Mouse (Mus musculus): ENCODE measurements at regions not wholly inside any gene's neighbourhood (a gene's known extent, or its start where the extent isn't known, plus 50 kb on each side); places are given as distances from the start of the nearest gene placed in this dataset.

DNA sequence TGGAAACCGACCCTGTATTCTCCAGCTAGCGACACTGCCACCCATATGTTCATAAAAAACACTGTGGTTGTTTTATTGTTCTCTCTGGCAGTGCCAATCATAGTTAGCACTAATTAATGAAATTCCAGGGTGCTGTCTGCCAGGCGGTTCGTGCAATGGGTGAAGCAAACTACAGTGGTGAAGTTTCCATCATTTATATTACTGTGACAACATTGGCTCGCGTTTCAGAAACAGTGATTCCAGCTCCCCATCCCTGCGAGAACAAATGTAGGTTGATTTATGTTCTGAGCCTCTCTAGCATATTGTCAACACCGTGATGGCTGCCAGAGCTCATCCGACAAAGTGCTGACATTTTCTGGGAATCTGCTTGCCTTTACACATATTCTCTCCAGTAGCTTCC, 480.7 kb upstream of the Igfbp7 start:
- Histone ChIP-seq H3K9ac (no peak overlapping the region), H3K27ac (replicated peaks) (no peak overlapping the region), H3K4me2 (no peak overlapping the region), H3K27me3 (no peaks in the 10 kb centered on the region), H3K4me3 (no peak overlapping the region), H3K4me1 (replicated peaks) (no peaks in the 10 kb centered on the region), H3K9me3 (no peaks in the 10 kb centered on the region), H3K36me3 (no peaks in the 10 kb centered on the region)
- ATAC-seq (ENCODE audit: low read depth) = 0 out of 2 replicates have a peak, but pooled peaks have one; percentile 27
- 45% methylated on average over 9 of the region's 9 CpGs for WGBS

DNA sequence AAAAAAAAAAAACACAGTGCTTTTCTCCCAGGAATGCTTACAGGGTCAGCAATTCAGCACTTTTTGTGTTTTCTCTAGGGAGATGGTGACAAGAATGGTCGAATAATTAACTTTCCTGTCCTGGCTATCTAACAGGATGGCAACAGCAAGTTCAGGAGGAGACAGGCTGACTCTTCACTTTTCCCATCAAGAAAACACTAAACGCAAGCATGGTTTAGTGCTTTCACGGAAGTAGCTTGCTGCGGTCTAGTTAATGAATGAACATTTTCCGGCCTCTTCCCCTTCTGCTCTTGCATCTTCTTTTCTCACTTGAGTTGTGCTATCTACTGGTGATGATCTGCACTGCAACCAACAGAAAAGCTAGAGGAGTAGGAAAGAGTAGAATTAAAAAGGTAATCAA, 463.6 kb upstream of the Igfbp7 start:
- no peak for ATAC-seq (ENCODE audit: low read depth)
- no peaks in the 10 kb centered on the region for H3K9me3 ChIP-seq
- H3K4me3 ChIP-seq = no peak overlapping the region
- WGBS = 82% methylated on average over 5 of the region's 5 CpGs
- H3K9ac ChIP-seq = no peak overlapping the region
- H3K36me3 ChIP-seq = no peaks in the 10 kb centered on the region
- H3K4me1 ChIP-seq (replicated peaks) = no peaks in the 10 kb centered on the region
- no peak overlapping the region for H3K4me2 ChIP-seq
- no peak overlapping the region for H3K27ac ChIP-seq (replicated peaks)
- H3K27me3 ChIP-seq = no peaks in the 10 kb centered on the region

DNA sequence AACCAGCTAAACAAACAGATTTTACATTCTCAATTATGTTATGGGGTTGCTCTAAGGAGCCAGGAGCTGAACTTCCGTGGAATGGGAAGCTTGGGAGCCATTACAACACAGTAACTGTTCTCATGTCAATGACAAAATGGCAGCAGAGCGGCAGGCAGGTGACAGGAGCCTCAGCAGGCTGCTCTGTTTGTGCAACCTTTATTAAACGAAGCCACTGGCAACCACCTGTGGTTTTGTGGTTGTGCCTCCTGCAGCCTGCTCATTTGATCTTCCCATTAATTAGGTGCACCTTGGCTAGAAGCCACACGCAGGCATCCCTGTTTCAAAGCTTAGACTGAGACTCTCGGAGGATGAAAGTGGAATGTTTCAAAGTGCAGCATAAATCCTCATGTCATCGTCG, 457.5 kb upstream of the Igfbp7 start:
- H3K4me3 ChIP-seq = no peak overlapping the region
- 47% methylated on average over 7 of the region's 7 CpGs for WGBS
- H3K9me3 ChIP-seq = no peaks in the 10 kb centered on the region
- peak; percentile 74 for ATAC-seq (ENCODE audit: low read depth)
- peaks cover 4% of the 10 kb centered on the region; the same call in 1 of the 2 replicates for H3K4me1 ChIP-seq (replicated peaks)
- no peak overlapping the region for H3K27ac ChIP-seq (replicated peaks)
- H3K4me2 ChIP-seq = no peak overlapping the region
- no peaks in the 10 kb centered on the region for H3K27me3 ChIP-seq
- no peaks in the 10 kb centered on the region for H3K36me3 ChIP-seq
- H3K9ac ChIP-seq = no peak overlapping the region

DNA sequence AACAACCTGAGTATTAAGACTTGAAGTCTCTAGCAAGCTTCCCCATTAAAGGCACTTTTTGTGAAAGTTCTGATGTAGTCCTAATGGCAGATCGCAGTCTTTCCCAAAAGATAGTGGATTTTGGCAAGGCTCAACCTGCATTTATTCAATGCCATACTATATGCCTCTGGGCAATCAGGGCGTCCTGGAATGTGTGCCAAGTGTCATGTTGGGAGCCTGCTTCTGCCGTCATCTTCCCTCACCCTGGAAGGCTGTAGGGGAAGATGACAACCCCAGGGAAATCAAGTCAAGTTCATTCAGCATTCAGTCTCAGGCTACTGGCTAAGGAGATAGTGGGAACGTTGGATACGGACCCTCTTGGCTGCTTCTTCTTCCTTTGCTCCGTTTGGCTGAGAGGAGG, 447.4 kb upstream of the Igfbp7 start:
- no peaks in the 10 kb centered on the region for H3K27me3 ChIP-seq
- WGBS = 83% methylated on average over 6 of the region's 6 CpGs
- no peaks in the 10 kb centered on the region for H3K4me1 ChIP-seq (replicated peaks)
- no peak overlapping the region for H3K4me3 ChIP-seq
- no peak overlapping the region for H3K9ac ChIP-seq
- no peak for ATAC-seq (ENCODE audit: low read depth)
- no peaks in the 10 kb centered on the region for H3K36me3 ChIP-seq
- H3K4me2 ChIP-seq = no peak overlapping the region
- no peak overlapping the region for H3K27ac ChIP-seq (replicated peaks)
- no peaks in the 10 kb centered on the region for H3K9me3 ChIP-seq

DNA sequence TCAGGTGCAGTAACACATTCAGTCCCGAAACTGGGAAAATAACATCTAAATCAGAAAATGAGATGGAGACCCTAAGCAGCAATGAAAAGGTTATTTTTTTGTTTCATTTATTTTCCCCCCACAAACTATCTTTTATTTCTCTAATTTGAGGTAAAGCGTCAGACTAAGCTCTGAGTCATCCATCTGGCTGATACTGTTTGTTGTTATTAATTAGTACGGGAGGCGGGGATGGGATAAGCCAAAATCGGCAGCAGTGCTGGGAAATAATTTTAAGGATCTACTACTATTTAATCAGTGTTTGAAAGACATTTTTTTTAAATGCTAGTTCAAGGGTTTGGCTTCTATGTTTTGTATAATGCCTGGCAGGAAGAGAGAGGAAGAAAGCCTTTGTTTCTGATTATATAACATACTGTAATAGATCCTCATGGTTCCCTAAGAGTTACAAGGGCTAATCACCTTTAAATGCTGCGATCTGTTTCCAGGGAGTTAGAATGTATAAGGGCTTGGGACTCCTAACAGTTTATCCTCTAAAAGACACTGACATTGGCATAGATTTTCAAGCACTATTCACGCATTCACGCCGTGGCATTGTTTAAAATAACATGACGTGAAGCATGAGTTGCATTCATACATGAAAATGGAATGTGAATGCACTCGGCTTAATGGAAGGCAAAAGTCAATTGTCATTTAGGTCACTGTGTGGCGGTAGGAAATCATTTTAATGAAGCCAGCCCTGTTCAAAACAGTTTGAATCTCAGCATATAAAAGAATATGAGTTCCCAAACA, 446.4 kb upstream of the Igfbp7 start:
- no peak overlapping the region for H3K9ac ChIP-seq
- no peaks in the 10 kb centered on the region for H3K36me3 ChIP-seq
- ATAC-seq (ENCODE audit: low read depth) = no peak
- 0 out of 2 replicates have a peak overlapping the region, but pooled peaks have one; percentile 5 for H3K27ac ChIP-seq (replicated peaks)
- H3K4me3 ChIP-seq = no peak overlapping the region
- no peaks in the 10 kb centered on the region for H3K4me1 ChIP-seq (replicated peaks)
- WGBS = 64% methylated on average over 12 of the region's 12 CpGs
- H3K4me2 ChIP-seq = no peak overlapping the region
- H3K27me3 ChIP-seq = no peaks in the 10 kb centered on the region
- H3K9me3 ChIP-seq = no peaks in the 10 kb centered on the region

DNA sequence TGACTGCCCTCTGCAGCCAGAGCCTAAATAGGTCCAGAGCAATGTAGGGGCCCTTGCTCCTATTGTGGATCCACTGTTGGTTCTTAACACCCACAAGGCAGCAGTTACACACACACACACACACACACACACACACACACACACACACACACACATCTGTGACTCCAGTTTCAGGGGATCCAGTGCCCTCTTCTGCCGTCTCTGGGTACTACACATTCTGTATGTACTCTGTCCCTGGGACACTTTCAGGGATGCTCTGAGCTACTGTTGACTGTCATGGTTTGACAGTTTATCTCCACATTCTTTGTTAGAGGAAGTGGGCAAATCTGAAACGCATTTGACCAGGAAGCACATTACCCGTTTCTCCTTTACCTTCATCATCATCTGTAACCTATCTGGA, 443.8 kb upstream of the Igfbp7 start:
- Histone ChIP-seq H3K9me3 (no peaks in the 10 kb centered on the region), H3K4me1 (replicated peaks) (no peaks in the 10 kb centered on the region), H3K4me2 (no peak overlapping the region), H3K27ac (replicated peaks) (no peak overlapping the region), H3K4me3 (no peak overlapping the region), H3K27me3 (no peaks in the 10 kb centered on the region), H3K9ac (no peak overlapping the region), H3K36me3 (no peaks in the 10 kb centered on the region)
- 95% methylated on average over 3 of the region's 3 CpGs for WGBS
- ATAC-seq (ENCODE audit: low read depth) = no peak

DNA sequence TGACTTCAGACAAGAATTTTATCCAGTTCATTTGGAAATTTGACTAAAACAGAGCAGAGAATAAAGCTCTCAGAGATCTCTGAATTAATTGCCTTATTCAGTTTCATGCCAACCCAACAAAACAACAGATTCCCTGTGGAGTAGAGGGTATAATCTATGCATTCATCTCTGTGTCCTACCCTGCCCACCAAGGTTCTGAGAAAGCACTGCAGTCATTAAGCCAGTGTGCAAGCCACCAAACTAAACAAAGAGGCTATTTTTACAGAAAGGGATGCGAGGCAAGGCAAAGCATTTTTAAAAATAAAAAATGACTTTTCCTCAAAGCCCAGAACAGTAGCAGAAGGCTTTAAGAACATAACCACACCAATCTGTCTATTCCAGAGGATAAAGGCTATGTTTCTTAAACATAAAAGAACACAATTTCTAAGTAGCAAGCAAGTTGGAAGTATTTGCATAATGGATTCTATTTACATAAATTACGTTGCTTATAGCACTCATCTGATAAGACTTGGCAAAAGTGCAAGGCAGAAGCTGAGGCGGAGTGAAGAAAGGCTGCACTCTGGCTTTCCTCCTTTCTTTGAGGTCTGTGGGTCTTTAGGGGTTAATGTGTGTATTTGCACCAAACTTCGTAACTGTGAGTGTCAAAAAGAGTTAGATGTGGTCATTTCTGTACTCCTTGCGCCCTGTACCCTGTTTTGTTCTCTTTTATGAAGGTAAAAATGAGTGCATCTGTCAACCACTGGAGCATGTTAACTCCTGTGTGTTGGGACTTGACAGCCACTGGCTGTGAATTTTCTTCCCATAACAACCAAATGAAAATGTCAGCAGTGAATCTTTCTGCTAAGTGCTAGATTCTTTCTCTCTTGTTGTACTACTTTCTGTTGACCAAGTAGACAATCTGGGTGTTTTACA, 430.6 kb upstream of the Igfbp7 start:
- Histone ChIP-seq H3K9ac (no peak overlapping the region), H3K27ac (replicated peaks) (peak overlapping the region; percentile 43), H3K4me1 (replicated peaks) (peaks cover 20% of the 10 kb centered on the region), H3K9me3 (no peaks in the 10 kb centered on the region), H3K4me3 (no peak overlapping the region), H3K27me3 (no peaks in the 10 kb centered on the region), H3K4me2 (peak overlapping the region; percentile 24), H3K36me3 (no peaks in the 10 kb centered on the region)
- WGBS = 18% methylated on average over 5 of the region's 5 CpGs
- ATAC-seq (ENCODE audit: low read depth) = peak; percentile 87

DNA sequence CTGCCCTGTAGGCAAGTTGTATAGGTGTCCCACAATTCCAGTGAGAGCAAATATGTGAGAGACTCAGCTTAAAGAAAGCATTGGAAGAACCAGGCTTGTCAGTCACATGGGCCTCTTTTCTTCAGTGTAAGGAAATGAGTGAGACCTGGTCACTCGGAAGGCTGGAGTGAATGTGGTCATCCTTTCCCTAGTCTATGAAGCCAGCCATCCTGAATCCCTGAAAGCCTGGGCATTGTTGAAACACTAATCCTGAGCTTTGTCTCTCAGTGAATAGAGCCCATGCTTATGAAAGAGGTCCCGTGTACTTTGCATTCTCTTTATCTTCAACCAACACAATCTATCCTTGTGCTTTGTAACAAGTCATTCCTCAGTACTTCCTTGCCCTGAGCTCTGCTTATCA, 420.1 kb upstream of the Igfbp7 start:
- no peaks in the 10 kb centered on the region for H3K27me3 ChIP-seq
- H3K4me2 ChIP-seq = no peak overlapping the region
- no peak overlapping the region for H3K27ac ChIP-seq (replicated peaks)
- no peaks in the 10 kb centered on the region for H3K4me1 ChIP-seq (replicated peaks)
- no peaks in the 10 kb centered on the region for H3K36me3 ChIP-seq
- H3K9ac ChIP-seq = no peak overlapping the region
- ATAC-seq (ENCODE audit: low read depth) = no peak
- WGBS = 71% methylated on average over 2 of the region's 2 CpGs
- H3K9me3 ChIP-seq = peaks cover 9% of the 10 kb centered on the region; the same call in 1 of the 2 replicates
- H3K4me3 ChIP-seq = no peak overlapping the region

DNA sequence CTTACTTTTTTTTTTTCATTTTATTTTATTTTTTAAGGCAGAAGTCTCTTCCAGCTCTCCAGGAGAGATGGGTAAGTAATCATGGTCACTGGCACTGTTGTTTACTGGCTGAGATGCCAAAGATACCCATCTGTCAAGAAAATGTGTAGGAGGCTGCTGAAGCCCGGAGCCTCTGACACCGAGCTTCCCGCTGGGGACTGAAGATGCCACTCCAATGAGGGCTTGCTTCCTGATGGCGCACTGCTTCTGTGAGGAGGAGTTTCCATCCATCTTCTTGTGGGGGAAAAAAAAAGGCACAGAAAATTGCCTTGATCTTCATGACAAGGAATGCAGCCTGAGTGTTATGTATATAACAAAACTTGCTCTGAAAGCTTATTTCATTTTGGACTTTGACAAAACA, 418.2 kb upstream of the Igfbp7 start:
- Histone ChIP-seq H3K27me3 (no peaks in the 10 kb centered on the region), H3K9me3 (peaks cover 9% of the 10 kb centered on the region; the same call in 1 of the 2 replicates), H3K4me2 (no peak overlapping the region), H3K4me1 (replicated peaks) (no peaks in the 10 kb centered on the region), H3K36me3 (no peaks in the 10 kb centered on the region), H3K9ac (no peak overlapping the region), H3K27ac (replicated peaks) (no peak overlapping the region), H3K4me3 (no peak overlapping the region)
- 83% methylated on average over 4 of the region's 4 CpGs for WGBS
- ATAC-seq (ENCODE audit: low read depth) = no peak

DNA sequence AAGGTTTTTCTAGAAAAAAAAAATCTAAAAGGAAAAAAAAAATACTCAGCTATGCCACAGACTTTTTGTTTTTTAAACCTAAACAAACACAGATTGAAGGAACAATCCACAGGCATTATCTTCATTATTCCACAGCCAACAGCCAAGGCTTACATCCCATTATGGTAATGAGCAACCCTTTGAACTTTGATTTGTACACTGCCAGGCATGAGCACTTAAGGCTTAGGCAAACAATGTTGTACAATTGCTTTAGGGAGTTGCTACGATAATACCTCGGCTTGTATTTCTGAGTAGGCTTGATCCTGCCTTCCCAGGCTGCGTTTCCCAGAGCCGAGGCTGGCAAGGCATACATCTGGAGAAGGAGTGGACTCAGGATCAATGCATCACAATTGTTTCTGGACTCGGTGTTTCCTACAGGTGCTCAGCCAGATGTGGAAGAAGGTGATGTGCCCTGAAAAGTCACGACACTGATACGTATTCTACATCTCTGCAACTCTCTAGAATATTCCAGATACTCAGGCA, 409.0 kb upstream of the Igfbp7 start:
- no peak overlapping the region for H3K4me3 ChIP-seq
- H3K9me3 ChIP-seq = no peaks in the 10 kb centered on the region
- 0 out of 2 replicates have a peak, but pooled peaks cover 3% of the 10 kb centered on the region for H3K4me1 ChIP-seq (replicated peaks)
- no peak for ATAC-seq (ENCODE audit: low read depth)
- no peak overlapping the region for H3K27ac ChIP-seq (replicated peaks)
- H3K9ac ChIP-seq = no peak overlapping the region
- no peak overlapping the region for H3K4me2 ChIP-seq
- H3K27me3 ChIP-seq = no peaks in the 10 kb centered on the region
- 62% methylated on average over 7 of the region's 7 CpGs for WGBS
- no peaks in the 10 kb centered on the region for H3K36me3 ChIP-seq

DNA sequence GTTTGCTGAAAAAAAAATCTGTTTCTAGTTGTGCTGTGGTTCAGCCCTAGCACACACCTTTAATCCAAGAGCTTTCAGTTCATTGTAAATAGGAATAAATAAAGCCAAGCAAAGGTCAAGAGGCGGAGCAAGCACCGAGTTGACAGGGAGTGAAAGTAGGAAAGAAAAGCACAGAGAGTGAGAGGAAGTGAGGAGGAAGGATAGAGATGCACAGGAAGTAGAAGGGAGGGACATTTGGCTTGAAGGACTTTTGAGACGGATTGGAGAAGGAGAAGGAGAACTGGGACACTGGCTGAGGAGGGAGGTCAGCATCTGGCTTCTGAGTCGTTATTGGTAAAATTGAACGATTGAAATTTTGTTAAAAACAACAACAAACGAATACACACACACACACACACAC, 402.0 kb upstream of the Igfbp7 start:
- 80% methylated on average over 6 of the region's 6 CpGs for WGBS

DNA sequence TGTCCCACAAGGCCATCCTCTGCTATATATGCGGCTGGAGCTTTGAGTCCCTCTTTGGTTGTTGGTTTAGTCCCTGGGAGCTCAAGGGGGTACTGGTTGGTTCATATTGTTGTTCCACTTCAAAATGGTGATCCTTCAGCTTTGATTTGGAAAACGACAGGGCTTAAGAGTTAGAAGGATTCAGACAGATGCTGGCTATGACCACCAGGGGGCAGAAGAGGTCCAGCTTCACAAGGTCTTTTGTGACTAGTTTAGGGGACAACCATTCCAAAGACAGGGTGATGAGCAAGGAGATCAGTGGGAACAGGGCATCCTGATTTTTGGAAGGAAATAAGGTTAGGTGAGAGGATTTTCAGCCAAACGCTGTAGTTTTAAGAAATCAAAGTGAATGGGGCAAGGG, 399.9 kb upstream of the Igfbp7 start:
- H3K4me2 ChIP-seq = no peak overlapping the region
- no peaks in the 10 kb centered on the region for H3K27me3 ChIP-seq
- no peak for ATAC-seq (ENCODE audit: low read depth)
- peaks cover 25% of the 10 kb centered on the region for H3K4me1 ChIP-seq (replicated peaks)
- WGBS = 35% methylated on average over 3 of the region's 3 CpGs
- no peak overlapping the region for H3K9ac ChIP-seq
- H3K9me3 ChIP-seq = no peaks in the 10 kb centered on the region
- no peak overlapping the region for H3K4me3 ChIP-seq
- no peaks in the 10 kb centered on the region for H3K36me3 ChIP-seq
- H3K27ac ChIP-seq (replicated peaks) = no peak overlapping the region

More for the DNA sequence above, 402.0 kb upstream of the Igfbp7 start:
- H3K4me1 ChIP-seq (replicated peaks) = peaks cover 12% of the 10 kb centered on the region
- no peaks in the 10 kb centered on the region for H3K36me3 ChIP-seq
- H3K4me3 ChIP-seq = no peak overlapping the region
- H3K27me3 ChIP-seq = no peaks in the 10 kb centered on the region
- no peak overlapping the region for H3K4me2 ChIP-seq
- no peaks in the 10 kb centered on the region for H3K9me3 ChIP-seq
- H3K27ac ChIP-seq (replicated peaks) = no peak overlapping the region
- no peak for ATAC-seq (ENCODE audit: low read depth)
- no peak overlapping the region for H3K9ac ChIP-seq
